Mouse (Mus musculus): ENCODE data around the gene Tarbp2. TPM values are rescaled to one million over a fixed set of nuclear protein-coding genes. Genes with fewer than 3 reads are reported as not detected.

The Tarbp2 gene
- total and polyA plus RNA-seq, 3 experiments, result 30.5 to 64.1 (median 32.5) TPM

GRCm38 (mm10) chr15:102505770-102506463, 12.1 kb upstream of the Tarbp2 start:
- no peak for DNase-seq

- DNase-seq, result no peak
Observed at GRCm38 (mm10) chr15:102506464-102506830, 11.5 kb upstream of the Tarbp2 start.

- no peak for DNase-seq
Observed at GRCm38 (mm10) chr15:102506864-102507263, 11.1 kb upstream of the Tarbp2 start.

- DNase-seq, result no peak
Observed at GRCm38 (mm10) chr15:102507561-102507960, 10.4 kb upstream of the Tarbp2 start.

- no peak for DNase-seq
Observed at GRCm38 (mm10) chr15:102508336-102508735, 9.7 kb upstream of the Tarbp2 start.

GRCm38 (mm10) chr15:102510110-102510509, 7.9 kb upstream of the Tarbp2 start:
- no peak for DNase-seq

DNA sequence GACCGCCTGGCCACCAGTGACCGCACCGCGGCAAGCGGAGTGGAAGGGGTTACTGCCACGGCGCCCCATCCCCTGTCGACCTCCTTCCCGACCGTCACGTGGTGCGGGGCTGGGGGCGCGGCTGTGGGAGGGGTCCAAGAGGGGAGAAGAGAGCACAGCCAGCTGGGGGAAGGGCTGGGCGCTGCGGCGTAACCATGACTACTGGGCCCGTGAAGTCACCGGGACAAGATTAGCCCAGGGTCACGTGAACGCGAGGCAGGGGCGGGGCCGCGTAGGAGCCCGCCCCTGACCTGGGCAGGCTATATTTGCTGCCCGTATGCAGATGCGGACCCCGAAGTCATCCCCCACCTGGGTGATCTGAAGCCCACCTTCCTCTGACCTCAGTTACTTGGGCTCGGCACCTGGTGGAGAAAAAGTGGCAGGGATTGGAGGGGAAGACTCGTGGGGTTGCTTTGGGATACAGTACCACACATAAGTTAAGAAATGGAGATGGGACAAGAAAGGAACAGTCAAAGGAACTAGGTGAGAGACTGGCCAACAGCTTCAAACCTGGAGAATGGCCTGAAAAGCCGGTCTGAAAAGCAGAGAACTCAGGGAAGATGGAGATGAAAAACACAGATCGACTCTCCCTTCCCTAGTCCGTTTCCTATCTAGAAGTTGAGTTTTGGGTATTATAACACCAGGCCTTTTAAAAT, 7.3 kb upstream of the Tarbp2 start:
- DNase-seq, result peak; percentile 91

GRCm38 (mm10) chr15:102511285-102511833, 6.6 kb upstream of the Tarbp2 start:
- DNase-seq, result no peak

DNA sequence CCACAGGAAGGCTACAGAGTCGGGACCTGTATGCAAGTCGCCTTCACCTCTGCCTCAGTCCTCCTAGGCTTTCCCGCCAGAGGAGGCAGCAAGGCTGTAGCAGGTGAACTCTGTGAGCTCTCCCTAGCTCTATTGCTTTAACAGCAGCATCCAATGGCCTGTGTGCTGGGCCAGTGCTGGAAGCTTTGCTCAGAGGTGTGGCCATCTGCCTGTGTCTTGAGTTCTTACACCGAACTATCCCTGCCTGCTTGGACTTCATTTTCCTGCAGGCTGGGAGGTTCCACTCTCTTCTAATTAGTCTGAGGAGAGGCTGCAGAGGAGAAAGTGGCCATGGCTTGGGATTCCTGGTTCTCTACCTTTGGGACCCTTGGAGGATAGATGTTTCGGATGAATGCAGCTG, 6.0 kb upstream of the Tarbp2 start:
- DNase-seq, result no peak

- no peak for DNase-seq
Observed at GRCm38 (mm10) chr15:102512471-102512870, 5.5 kb upstream of the Tarbp2 start.

DNA sequence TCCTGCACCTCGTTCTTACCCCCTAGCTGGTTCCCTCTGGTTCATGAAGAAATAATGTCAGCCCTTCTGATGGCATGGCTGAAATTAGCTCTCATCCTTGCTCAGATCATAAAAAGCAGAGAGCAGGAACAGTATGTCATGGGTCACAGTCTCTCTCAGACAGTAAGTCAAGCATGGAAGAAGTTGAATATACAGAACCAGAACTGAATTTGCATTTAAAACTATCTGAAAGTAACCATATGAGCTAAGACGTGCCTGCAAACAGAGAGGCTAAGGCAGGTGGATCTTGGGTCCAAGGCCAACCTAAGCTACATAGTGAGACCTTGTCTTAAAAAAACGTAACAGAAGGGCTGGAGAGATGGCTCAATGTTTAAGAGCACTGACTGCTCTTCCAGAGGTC, 5.0 kb upstream of the Tarbp2 start:
- no peak for DNase-seq

GRCm38 (mm10) chr15:102515261-102515660, 2.7 kb upstream of the Tarbp2 start:
- no peak for DNase-seq

- no peak for DNase-seq
Observed at GRCm38 (mm10) chr15:102515791-102516190, 2.2 kb upstream of the Tarbp2 start.

DNA sequence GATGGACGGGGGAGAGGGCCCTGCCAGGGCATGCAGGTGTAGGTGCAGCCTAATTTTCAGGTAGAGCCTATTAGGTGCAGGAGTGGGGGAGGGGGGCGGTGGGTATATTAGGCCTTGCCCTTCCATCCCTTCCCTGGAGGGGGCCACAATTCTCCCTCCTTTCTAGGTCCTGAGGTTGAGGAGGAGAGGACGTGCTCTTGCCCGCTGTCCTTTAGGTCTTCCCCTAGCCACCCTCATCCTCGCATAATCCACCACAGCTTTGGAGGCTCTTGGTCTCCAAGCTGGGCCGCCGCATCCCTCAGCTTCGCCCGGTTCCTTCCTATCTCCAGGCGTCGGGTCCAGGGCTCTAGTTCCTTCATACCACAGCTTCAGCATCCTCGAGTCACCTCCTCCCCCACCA, 1.7 kb upstream of the Tarbp2 start:
- no peak for DNase-seq

- peak; percentile 88 for DNase-seq
Observed at GRCm38 (mm10) chr15:102516728-102517404, 1.1 kb upstream of the Tarbp2 start, which contains the start of gene Map3k12. TSS of gene Map3k12 (minus strand) at chr15:102517064.

- no peak for DNase-seq
Observed at GRCm38 (mm10) chr15:102517631-102517975, 389 bp upstream of the Tarbp2 start.

DNA sequence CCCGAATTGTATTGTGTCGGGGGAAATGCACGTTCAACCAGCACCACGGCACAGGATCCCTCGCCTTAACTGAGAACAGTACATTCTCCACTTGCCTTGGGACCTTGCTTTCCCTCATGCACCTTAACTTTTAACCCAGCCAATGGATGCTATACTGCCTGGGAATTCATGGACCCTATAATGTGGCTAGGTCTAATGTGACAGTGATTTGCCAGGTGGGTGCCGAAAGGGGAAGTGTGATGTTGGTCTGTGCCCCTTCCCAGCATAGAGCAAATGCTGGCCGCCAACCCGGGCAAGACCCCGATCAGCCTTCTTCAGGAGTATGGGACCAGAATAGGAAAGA, 838 bp downstream of the Tarbp2 start:
- no peak for DNase-seq

GRCm38 (mm10) chr15:102519211-102520141, 1.5 kb downstream of the Tarbp2 start:
- no peak for DNase-seq

- DNase-seq, result no peak
Observed at GRCm38 (mm10) chr15:102520416-102520815, 2.4 kb downstream of the Tarbp2 start.

DNA sequence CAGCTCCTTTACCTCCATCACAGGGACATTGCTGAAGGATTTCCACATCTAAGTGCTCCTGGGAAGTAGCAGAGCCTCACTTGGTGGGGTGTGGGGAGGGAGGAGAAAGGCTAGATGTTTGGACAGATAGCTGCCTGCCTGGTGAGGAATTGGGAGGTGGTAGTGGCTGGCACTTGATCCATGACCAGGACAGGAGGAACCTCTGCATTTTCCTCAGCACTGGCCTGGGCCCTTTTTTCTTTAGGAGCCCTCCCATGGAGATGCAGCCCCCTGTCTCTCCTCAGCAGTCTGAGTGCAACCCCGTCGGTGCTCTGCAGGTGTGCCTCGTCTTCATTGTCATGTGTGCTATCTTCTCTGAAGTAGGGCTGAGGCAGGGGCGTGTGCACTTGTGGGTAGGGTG, 3.5 kb downstream of the Tarbp2 start:
- DNase-seq, result no peak

DNA sequence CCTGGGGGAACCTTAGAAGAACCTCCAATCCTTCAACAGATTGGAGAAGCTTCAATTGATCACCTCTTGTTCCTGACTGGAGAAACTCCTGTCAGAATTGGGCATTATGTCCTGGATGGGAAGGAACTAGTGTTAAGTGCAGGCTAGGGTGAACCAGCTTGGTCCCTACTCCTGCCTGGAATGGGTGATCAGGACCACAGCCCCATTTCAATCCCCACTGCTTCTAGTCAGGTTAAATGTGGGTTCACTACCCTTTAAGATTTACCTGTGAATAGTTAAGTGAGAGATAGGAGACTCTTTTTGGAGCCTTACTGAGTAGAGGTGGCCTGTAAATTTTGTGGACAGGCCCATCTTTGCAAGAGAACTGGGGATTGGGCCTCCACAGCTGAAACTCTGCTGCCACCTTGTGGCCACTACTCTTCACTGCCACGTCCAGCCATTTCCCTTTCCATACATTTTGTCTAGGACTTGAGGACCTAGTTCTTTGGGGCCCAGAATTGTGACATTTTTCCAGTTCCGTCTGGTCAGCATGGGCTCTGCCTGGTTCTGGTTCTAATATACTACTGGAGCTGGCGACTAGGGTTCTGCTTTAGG, 7.0 kb downstream of the Tarbp2 start, which contains the start of gene Npff:
Gene Npff, minus strand, starts transcription at position 51 of the 594 bp plus-strand sequence.
- peak; percentile 68 for DNase-seq

Measured in adrenal gland, adult 2 months (tissue).